Mouse (Mus musculus): ENCODE measurements at regions not wholly inside any gene's neighbourhood (a gene's known extent, or its start where the extent isn't known, plus 50 kb on each side); places are given as distances from the start of the nearest gene placed in this dataset.
A peak's percentile ranks its signal among the peaks of the same experiment; 100 is the strongest.

DNA sequence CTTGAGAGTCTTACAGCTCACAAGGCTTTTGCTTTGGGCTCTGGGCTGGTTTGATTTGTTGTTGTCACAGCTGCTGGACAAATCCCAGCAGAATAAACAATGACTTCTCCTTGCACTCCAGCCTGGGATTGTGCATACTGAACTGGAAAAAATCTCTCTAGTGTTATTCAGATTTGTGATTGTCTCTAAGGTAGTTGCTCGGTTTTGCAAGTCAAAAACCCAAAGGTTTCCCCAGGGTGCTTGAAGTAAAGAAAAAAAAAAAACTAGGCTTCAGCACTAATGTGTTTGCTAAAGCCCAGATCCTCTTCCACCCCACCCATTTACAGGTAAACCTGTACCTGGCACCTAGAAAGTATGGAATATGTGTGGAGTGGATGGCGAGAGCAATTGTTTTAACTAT is 149.5 kb upstream of the Spef2 start:
- peak in 1 of 2 experiments; percentile 3 for DNase-seq
- intact Hi-C loops (cut with DNase I): no loop called here

DNA sequence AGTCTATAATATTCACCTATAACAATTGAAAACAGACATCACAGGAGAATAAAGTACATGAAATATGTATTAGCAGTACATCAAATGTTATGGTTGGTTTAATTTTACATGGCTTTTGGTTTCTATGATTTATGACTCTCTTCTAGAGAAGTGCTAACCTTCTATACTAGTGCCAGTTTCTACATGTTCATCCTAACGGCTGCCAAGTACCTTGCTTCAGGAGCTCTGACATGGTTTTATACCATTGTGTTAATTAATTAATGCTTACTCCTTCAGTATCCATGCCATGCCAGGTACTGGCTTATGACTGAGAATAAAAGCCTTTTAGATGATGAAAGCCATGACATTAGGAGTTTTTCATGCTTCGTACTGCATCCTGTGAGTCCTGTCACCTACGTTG is 144.5 kb upstream of the Spef2 start:
- intact Hi-C loops (cut with DNase I): no loop called here
- no peak for DNase-seq

DNA sequence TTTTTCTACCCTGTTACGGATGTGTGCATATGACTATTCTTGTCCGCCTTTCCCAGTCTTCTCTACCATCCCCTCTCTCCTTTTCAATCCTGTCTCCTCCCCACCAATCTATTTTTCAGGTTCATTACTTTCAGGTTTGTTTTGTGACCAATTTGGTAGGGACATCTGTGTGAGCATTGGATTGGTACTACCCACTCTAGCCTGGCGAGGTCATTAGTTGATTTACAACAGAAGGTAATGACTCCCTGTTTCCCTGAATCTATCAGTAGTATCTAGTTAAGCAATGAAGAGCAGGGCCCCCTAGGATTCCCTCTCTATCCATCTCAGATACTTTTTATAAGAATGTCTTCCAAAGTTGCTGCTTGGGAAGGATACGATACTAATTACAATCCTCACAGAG is 143.5 kb upstream of the Spef2 start:
- intact Hi-C loops (cut with DNase I): no loop called here
- no peak for DNase-seq

DNA sequence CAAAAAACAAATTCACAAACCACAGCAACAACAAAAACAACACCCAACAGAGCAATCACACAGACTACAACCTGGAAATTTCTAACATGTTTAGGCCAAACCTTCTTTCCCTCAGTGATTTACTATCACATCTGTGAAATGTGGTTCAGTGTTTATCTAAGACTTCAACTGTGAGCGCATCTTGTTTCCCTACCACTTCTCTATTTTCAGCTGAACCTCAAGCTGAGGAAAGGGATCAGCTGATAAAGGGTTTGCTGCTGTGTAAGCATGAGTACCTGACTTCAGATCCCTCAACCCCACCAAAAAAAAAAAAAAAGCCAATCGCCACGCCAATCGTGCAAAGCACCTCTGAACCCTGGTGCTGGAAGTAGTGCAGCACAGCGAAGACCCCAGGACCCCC is 142.8 kb upstream of the Spef2 start:
- DNase-seq: no peak
- intact Hi-C loops (cut with DNase I): no loop called here

DNA sequence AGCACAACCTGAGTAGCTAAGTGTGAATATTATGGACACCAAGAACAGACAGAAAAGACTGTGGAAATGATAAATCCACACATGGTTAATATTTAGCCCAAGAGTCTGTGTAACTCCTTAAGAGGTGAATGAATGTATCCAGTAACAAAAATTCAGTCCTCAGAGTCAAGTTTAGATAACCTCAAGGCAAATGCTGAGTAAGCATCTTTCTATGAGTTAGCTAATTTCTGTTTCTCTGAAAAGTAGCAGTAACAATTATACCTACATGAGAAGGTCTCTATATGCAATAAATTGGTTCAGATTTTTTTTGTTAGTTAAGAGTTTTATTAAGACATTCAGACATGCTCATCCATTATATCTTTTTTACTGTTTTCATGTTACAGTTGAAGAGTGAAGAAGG is 127.1 kb upstream of the Spef2 start:
- intact Hi-C loops (cut with DNase I): no loop called here
- no peak for DNase-seq

DNA sequence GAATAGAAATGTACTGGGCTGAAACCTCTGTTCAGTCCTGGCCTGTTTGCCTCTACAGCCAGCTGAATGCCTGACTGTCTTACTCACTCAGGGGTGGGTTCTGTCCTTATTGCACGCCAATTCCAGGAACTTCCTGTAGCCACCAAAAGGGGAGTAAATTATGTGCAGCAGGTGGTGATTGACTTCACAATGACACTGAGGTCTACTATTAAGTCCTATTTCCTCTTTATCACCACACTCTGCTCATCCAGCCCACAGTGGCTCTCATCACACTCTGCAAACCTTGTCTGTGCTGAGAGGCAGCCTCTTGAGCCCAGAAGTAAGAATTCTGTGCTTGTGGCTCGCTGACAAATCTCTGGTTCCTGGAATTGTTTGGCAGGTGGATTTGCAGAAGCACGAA is 121.5 kb upstream of the Spef2 start:
- intact Hi-C loops (cut with DNase I): no loop called here
- no peak for DNase-seq

DNA sequence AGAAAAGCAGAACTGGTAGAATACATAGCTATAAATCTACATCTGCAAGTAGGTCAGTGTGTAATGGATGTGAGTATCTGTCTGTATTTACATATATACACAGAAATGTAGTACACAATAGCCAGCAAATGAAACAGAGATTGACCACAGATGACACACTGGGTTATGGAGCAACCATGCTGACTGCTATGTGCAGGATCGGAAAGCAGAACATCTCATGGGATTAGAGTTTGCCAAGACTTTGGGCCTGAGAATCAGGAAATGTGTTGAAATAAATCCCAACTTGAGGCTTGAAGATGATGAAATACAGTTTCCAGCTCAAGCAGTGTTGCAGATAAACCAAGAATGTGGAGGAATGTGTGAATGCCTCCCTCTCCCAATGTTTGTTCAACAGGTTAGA is 116.1 kb upstream of the Spef2 start:
- DNase-seq: peak; percentile 63 to 64
- intact Hi-C loops (cut with DNase I): no loop called here

DNA sequence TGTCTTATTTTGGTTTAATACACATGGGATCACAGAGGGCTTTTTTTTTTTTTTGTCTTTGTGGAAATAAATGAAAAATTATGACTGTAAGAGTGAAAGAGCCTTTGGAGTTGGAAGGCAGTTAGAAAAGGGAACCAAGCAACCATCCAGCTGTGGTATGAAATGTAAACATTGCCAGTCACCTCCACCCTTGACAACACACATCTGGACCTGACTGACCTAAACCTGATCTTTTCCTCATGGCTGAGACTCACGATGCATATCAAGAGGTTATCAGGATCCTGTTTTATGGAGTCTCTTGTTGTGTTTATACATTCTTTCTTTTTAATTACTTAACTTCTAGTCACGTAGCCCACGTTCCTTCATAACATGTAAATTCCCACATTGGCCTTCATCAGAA is 113.2 kb upstream of the Spef2 start:
- intact Hi-C loops (cut with DNase I): no loop called here
- DNase-seq: no peak

DNA sequence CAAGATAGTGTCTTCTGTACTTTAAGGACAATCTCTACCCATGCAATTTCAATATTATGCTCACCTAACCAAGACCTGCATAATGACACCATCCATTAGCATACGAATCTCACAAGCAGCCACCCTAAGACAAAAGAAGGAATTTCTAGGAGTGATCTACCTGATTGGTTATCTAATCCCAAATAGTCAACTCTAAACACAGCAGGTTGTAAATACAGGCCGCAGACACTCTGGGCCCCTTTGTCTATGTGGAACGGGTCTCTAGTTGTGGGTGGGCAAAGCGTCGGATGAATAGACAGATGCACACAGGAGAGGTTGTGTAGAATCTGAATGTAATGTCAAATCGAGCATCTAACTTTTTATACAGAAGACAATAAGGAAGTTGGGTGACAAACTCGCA is 91.0 kb upstream of the Spef2 start:
- intact Hi-C loops (cut with DNase I): no loop called here
- no peak for DNase-seq

DNA sequence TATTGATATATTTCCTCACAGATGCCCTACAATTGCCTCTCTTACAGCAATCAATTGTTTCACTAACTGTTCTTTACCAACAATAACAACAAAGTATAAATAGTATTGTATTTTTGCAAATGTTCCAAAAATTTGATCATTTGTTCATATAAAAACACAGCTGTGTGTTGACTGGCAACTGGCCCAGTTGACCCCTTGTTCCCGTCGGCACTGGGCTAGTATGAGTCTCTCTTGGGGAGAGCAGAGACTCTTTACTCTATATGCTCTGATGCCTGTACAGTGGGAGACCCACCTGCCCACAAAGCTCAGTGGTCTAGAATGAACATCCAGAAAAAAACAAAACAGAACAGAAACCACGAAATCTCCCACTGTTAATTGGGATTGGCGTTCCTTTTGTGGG is 86.4 kb upstream of the Spef2 start:
- DNase-seq: peak; percentile 13 to 24
- intact Hi-C loops (cut with DNase I): no loop called here

DNA sequence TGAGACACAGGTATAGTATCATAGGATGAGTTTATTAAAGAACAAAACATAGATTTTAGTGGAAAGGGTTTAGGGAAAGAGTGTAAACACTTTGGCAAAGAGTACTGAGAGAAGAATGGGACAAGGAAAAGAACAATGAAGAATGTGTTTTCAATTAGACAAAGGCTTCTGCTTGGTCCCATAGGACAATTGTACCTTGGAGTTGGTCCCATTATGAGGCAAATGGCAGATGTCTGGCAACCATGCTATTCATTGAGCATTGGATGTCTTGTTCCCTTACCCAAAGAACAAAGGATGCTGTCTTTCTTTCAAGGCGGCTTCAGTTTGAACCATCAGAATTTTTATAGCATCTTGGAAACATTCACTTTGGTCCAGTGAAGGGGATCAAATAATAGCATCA is 55.8 kb upstream of the Spef2 start:
- DNase-seq: no peak

More for the DNA sequence above, 55.8 kb upstream of the Spef2 start:
- intact Hi-C loops (cut with DNase I): no loop called here

Data from heart, postnatal 10 days (tissue).